Mouse (Mus musculus) bone marrow macrophage, adult 2 months (primary cell): ENCODE measurements around the gene Snx19.

Experiments
- CTCF ChIP-seq: IDR thresholded peaks from 2 replicates; pipeline ENCODE4 v1.5.1; 2012; ENCODE audit warnings: low read depth, mild to moderate bottlenecking, low read length, moderate library complexity
- POLR2A ChIP-seq: IDR thresholded peaks from 2 replicates; pipeline ENCODE4 v1.6.1; 2012; ENCODE audit warnings: mild to moderate bottlenecking, low read depth, low read length, borderline replicate concordance

DNA sequence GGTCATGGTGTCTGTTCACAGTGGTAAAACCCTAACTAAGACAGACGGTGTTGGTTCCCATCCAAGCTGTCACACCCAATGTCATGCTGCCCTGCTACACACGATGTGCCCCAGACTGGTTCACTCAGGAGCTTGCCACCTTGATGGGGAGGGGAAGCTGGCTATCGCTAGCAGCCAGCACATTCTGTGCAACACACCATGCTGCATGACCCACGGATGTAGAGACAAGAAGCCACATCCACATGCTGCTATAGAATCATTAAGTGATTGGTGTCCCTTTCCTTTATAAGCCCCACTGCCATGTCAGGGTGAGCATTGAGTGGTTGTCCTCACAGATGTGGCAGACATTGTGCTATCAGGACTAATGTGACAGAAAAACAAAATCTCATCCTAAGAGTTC is 55.2 kb downstream of the Snx19 start:
- TF ChIP-seq CTCF (no peak), POLR2A (no peak)
